Mouse (Mus musculus) small intestine, adult 2 months (tissue): ENCODE measurements around the gene Dusp10.

ENCODE experiments used
- CTCF ChIP-seq: fragments of 200-500 bp; IDR thresholded peaks from 2 replicates; pipeline ENCODE4 v1.5.1; 2012; ENCODE audit warnings: low read depth, mild to moderate bottlenecking, control low read depth, inconsistent platforms, low read length, moderate library complexity, mixed read lengths; ENCODE audit not compliant: insufficient replicate concordance, insufficient read length; ENCODE audit errors: extremely low read depth
- POLR2A ChIP-seq: fragments of 200-500 bp; IDR thresholded peaks from 2 replicates; pipeline ENCODE4 v1.6.1; 2012; ENCODE audit warnings: low read depth, mild to moderate bottlenecking, control low read depth, inconsistent platforms, low read length, moderate library complexity

DNA sequence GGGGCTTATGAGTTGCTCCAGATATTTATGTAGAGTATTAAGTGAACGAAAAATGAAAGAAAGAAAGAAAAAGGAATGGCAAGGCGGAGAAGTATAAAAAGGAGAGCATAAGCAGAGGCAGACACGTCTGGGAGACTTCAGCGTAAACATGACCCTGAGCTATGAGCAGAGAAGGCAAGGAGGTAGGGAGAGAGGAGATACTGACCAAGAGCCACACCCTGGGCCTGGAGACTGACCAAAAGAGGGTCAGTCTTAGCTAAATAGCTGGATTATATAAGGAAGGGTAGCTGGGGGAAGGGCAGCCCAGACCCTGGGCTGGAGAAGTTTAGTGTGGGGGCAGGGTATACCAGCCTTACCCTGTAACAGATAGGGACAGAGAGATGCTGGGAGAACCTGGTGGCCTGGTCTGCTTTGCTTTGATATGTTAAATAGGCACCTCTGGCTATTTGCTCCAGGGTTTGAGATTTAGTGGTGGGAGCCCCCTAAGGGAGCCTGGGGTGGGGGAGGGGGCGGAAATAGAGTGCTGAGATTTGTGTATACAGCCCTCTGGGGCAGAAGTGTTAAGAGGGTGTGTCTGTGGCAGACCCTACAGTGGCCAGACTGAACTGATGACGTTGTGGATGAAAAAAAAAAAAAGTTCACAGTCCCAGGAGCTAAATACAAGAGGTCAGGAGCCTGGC lies 6.1 kb downstream of the Dusp10 start:
- TF ChIP-seq CTCF = no peak
- TF ChIP-seq POLR2A = no peak
